In the genomic region with DNA sequence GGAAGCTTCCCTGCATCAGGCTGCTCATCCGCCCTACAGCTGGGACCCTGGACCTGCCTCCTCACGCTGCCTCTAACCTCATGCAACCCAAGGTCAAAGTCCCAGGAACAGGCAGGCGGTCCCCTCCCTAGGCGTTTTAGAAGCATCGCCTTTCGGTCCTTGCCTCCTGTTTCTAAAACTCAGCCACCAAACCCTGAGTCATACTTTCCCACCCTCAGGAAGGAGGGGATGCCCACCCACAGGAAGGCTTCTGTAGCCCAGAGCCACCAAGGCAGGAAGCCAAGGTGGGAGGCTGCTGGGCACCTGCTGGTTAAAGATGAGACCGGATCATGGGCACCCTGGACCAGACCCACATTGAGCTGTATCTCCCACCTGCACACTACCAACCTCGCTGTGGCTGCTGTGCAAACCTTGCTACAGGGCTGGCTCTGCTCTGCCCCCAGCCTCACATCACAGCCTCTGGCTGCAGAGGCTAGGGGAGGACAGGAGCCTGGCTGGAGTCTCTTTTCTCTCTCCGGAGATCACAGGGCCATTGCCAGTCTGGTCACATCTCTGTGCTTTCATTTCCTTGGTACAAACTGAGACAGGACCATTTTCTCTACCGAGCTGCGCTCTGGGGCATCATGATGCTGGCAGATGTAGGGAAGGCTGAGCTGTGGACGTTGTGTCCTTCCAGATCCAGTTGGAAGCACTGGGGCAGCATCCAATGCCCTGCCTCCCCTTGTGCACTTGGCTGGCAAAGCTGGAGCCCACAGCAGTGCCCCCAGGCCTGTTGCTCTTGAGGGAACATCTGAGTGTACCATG, we compare ENCODE assay signal across 9 mouse cellular contexts.
DNase-seq lines count a peak whose midpoint lies in the region; ATAC-seq and TF ChIP-seq lines count a peak whose summit lies in the region.
"Had no signal": no experiment of that assay in that cellular context is flagged by ENCODE, and none has a peak within 500 bp of the region (broad histone marks: within the 10 kb centered on the region; RNA-seq: fewer than 3 reads in every experiment).

No protein-coding gene starts in this region.

- ATAC-seq in neural tube, embryonic 14.5 days (ENCODE audit: low read depth): no peak

- H3K27ac ChIP-seq in gastrocnemius, adult 2 months: peak overlapping the region; percentile 86
- no peak overlapping the region for H3K27ac ChIP-seq in ES-Bruce4 (ENCODE audit: insufficient read depth, low read length)
- H3K27ac ChIP-seq in left cerebral cortex, adult 2 months: peak overlapping the region; percentile 99
- H3K27ac ChIP-seq in neural tube, embryonic 14.5 days (ENCODE audit: low read depth, low read length): peak overlapping the region; percentile 85

- no peak for TF ChIP-seq EP300 in ES-Bruce4 (IDR thresholded peaks at IDR 0.05; ENCODE audit: insufficient read depth, low read depth, low read length)

- no peaks in the 10 kb centered on the region for H3K9me3 ChIP-seq in ES-Bruce4 (replicated peaks; ENCODE audit: control insufficient read depth, insufficient read depth, low read length, poor library complexity, severe bottlenecking)
- no peaks in the 10 kb centered on the region for H3K9me3 ChIP-seq in neural tube, embryonic 14.5 days (ENCODE audit: control insufficient read depth, low read length)

- peak overlapping the region; percentile 69 for H3K4me3 ChIP-seq in gastrocnemius, adult 2 months
- peak overlapping the region; percentile 19 for H3K4me3 ChIP-seq in ES-Bruce4 (ENCODE audit: low read depth, low read length)
- peak overlapping the region; percentile 54 for H3K4me3 ChIP-seq in left cerebral cortex, adult 2 months
- no peak overlapping the region for H3K4me3 ChIP-seq in neural tube, embryonic 14.5 days (ENCODE audit: low read depth, low read length)

- TF ChIP-seq POLR2A in ES-Bruce4 (IDR thresholded peaks at IDR 0.05; ENCODE audit: insufficient read depth, low read length): no peak

- H3K36me3 ChIP-seq in ES-Bruce4 (ENCODE audit: control insufficient read depth, insufficient read depth, low read length, poor library complexity, severe bottlenecking): no peaks in the 10 kb centered on the region
- H3K36me3 ChIP-seq in neural tube, embryonic 14.5 days (ENCODE audit: control insufficient read depth, insufficient read depth, low read length): no peaks in the 10 kb centered on the region

- no peak for TF ChIP-seq CTCF in gastrocnemius, adult 2 months (IDR thresholded peaks at IDR 0.05)
- no peak for TF ChIP-seq CTCF in ES-Bruce4 (IDR thresholded peaks at IDR 0.05; ENCODE audit: low read depth, low read length)
- no peak for TF ChIP-seq CTCF in left cerebral cortex, adult 2 months (IDR thresholded peaks at IDR 0.05)

- H3K4me2 ChIP-seq in neural tube, embryonic 14.5 days (ENCODE audit: low read depth, low read length): peak overlapping the region; percentile 56

- DNase-seq in gastrocnemius, adult 2 months: no peak
- no peak for DNase-seq in gastrocnemius, postnatal 36 days
- DNase-seq in frontal cortex, postnatal 25 days (ENCODE audit: low spot score in 2 of 2): peak; percentile 35 to 51
- DNase-seq in left cerebral cortex, adult 2 months (ENCODE audit: extremely low spot score in 1 of 2, low spot score in 2 of 2): peak; percentile 56 to 74
- no peak for DNase-seq in embryo, embryonic 10 days (ENCODE audit: low spot score)
- no peak for DNase-seq in gastrocnemius, postnatal 14 days

- H3K4me1 ChIP-seq in ES-Bruce4 (ENCODE audit: control insufficient read depth, insufficient read depth, low read length): peaks cover 4% of the 10 kb centered on the region
- H3K4me1 ChIP-seq in neural tube, embryonic 14.5 days (ENCODE audit: control insufficient read depth, insufficient read depth, low read length): peaks cover 49% of the 10 kb centered on the region

- H3K27me3 ChIP-seq in ES-Bruce4 (ENCODE audit: control insufficient read depth, insufficient read depth, low read length, poor library complexity, severe bottlenecking): no peaks in the 10 kb centered on the region; the same call in 1 of the 2 replicates
- no peaks in the 10 kb centered on the region for H3K27me3 ChIP-seq in neural tube, embryonic 14.5 days (ENCODE audit: control insufficient read depth, insufficient read depth, low read length)
- H3K27me3 ChIP-seq: CH12.LX had no signal

- 44% methylated on average over 12 of the region's 12 CpGs for WGBS in neural tube, embryonic 14.5 days

- intact Hi-C loops in gastrocnemius, adult 2 months (cut with DNase I): no loop called here
- intact Hi-C loops in gastrocnemius, postnatal 36 days (cut with DNase I): no loop called here
- intact Hi-C loops in left cerebral cortex, adult 2 months (cut with DNase I): loop anchor here (1.0 kb wide), 1 partner anchor 31 kb away; no protein-coding TSS in a partner anchor
- intact Hi-C loops in gastrocnemius, postnatal 14 days (cut with DNase I; ENCODE audit: low total_unique reads): no loop called here

- H3K9ac ChIP-seq in ES-Bruce4 (ENCODE audit: low read depth, poor library complexity, severe bottlenecking): peak overlapping the region; percentile 39
- H3K9ac ChIP-seq in neural tube, embryonic 14.5 days (replicated peaks; ENCODE audit: low read depth, low read length): peak overlapping the region; percentile 22

Comparison
In these comparisons a context has a peak if more than half of its experiments do, and no peak if none do; other contexts are left out.
1. DNase-seq: peak in frontal cortex, postnatal 25 days (2 of 2) and left cerebral cortex, adult 2 months (2 of 2); none in gastrocnemius, adult 2 months (single experiment), gastrocnemius, postnatal 36 days (0 of 2), embryo, embryonic 10 days (single experiment) and gastrocnemius, postnatal 14 days (single experiment).